26 mouse cellular contexts compared by ENCODE assay signal in the genomic region with DNA sequence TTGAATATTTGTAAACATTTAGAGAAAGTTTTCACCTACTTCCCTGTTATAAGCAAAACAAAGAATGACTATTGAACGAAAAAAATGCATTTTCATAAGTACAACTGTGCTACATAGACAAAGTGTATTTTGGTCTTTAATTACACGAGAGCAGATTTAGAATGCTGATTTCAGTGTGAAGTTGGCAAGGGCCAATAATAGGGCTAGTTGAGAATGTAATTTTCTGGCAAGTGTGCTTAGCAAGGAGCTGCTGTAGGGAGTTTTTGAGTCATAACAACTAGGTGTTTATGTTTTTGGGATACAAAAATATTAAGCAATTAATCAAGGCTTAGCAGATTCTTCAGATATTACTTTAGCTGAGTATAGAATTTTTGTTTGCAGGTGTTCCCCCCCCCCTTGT.
"Had no signal": no experiment of that assay in that cellular context is flagged by ENCODE, and none has a peak within 500 bp of the region (broad histone marks: within the 10 kb centered on the region; RNA-seq: fewer than 3 reads in every experiment).

No protein-coding gene starts in this region.

- H3K9me3 ChIP-seq: heart, embryonic 13.5 days; heart, embryonic 15.5 days; hindbrain, embryonic 13.5 days; hindbrain, embryonic 15.5 days; limb, embryonic 10.5 days; limb, embryonic 12.5 days; liver, embryonic 13.5 days; liver, embryonic 15.5 days had no signal

- H3K27me3 ChIP-seq: heart, embryonic 13.5 days; heart, embryonic 15.5 days; hindbrain, embryonic 13.5 days; hindbrain, embryonic 15.5 days; limb, embryonic 12.5 days; liver, embryonic 13.5 days; liver, embryonic 15.5 days had no signal

- H3K9ac ChIP-seq: heart, embryonic 13.5 days; heart, embryonic 15.5 days; hindbrain, embryonic 13.5 days; hindbrain, embryonic 15.5 days; limb, embryonic 12.5 days; liver, embryonic 13.5 days; liver, embryonic 15.5 days had no signal

- H3K36me3 ChIP-seq: heart, embryonic 13.5 days; heart, embryonic 15.5 days; hindbrain, embryonic 15.5 days; limb, embryonic 10.5 days; limb, embryonic 12.5 days; liver, embryonic 13.5 days; liver, embryonic 15.5 days had no signal

- H3K27ac ChIP-seq: heart, adult 2 months; heart, embryonic 13.5 days; heart, embryonic 15.5 days; hindbrain, embryonic 13.5 days; hindbrain, embryonic 15.5 days; hindbrain, postnatal 0 days; layer of hippocampus, adult 2 months; left cerebral cortex, adult 2 months; limb, embryonic 10.5 days; limb, embryonic 12.5 days; liver, embryonic 13.5 days; liver, embryonic 15.5 days had no signal

- ATAC-seq: hindbrain, postnatal 0 days; intestine, postnatal 0 days had no signal

- DNase-seq: gastrocnemius, postnatal 14 days; gastrocnemius, postnatal 36 days; heart, adult 11 months; heart, adult 2 months; heart, postnatal 14 days; heart, postnatal 36 days; kidney, adult 18-20 months; kidney, adult 8-10 months; kidney, postnatal 10 days; kidney, postnatal 25 days; kidney, postnatal 4 days; liver; liver, embryonic 13.5 days had no signal

- H3K4me3 ChIP-seq: heart, adult 2 months; heart, embryonic 13.5 days; heart, embryonic 15.5 days; hindbrain, embryonic 13.5 days; hindbrain, embryonic 15.5 days; layer of hippocampus, adult 2 months; left cerebral cortex, adult 2 months; limb, embryonic 10.5 days; limb, embryonic 12.5 days; liver, embryonic 13.5 days; liver, embryonic 15.5 days had no signal

- H3K4me2 ChIP-seq: heart, embryonic 11.5 days; heart, embryonic 13.5 days; heart, embryonic 15.5 days; hindbrain, embryonic 13.5 days; hindbrain, embryonic 15.5 days; limb, embryonic 12.5 days; liver, embryonic 11.5 days; liver, embryonic 13.5 days; liver, embryonic 15.5 days had no signal

- H3K4me1 ChIP-seq: heart, embryonic 13.5 days; heart, embryonic 15.5 days; hindbrain, embryonic 13.5 days; hindbrain, embryonic 15.5 days; limb, embryonic 10.5 days; limb, embryonic 12.5 days; liver, embryonic 13.5 days; liver, embryonic 15.5 days had no signal
